Mouse (Mus musculus) urinary bladder, postnatal 4 days (tissue): Measurements from ENCODE around the gene Cyth1.

Experiments used
- DNase-seq, 2 experiments: peaks; one replicate each; pipeline ENCODE4 v3.0.0; 2021 to 2022; ENCODE audit warnings: low spot score in 2 of 2

Gene Cyth1

DNA sequence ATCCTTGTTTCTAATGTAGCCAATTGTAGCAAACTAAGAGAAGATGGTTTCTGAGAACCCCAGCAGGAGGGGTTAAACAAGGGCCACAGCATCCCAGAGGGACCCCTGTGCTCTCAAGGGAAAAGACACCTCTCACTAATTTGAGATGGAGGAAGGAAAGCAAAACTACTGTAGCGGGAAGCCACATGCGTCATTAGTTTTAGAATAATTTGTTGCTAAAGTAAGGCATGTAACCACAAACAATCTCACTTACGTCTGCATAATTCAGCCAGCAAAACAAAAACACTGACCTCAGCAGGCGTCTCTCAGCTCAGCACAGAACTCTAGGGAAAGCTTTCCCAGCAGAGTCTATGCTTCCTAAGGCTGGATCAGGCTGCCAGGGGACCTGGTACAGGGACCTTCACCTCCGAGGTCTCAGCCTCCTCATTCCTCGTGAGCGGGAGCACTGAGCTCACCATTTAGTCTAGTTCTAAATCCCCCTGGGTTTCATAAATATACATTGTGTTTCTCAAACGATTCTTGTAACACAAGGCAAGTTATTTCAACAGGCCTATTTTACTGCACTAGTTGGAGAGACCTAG, 91.8 kb downstream of the Cyth1 start:
- DNase-seq = no peak

DNA sequence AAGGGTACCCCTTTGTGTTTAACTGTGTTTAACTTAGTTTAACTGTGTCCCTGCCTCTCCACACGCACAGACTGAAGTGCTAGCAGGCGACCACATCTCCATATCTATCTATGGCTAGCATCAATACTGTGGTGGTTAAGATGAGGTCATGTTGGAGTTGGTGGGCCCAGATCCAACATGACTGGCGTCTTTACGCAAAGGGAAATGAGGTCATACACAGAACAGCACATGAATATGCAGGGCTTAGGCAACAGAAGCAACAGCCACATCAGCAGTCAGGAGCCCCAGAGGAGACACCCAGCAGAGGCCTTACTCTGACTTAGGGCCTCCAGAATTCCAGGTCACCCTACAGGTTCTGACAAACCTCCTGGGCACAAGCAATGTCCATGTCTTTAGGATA, 95.4 kb downstream of the Cyth1 start:
- DNase-seq = no peak

- no peak for DNase-seq
Measured at GRCm38 (mm10) chr11:118151423-118152180, 96.8 kb downstream of the Cyth1 start.

GRCm38 (mm10) chr11:118150115-118150701, 98.2 kb downstream of the Cyth1 start:
- DNase-seq = no peak

- no peak for DNase-seq
Measured at GRCm38 (mm10) chr11:118147877-118148637, 100.3 kb downstream of the Cyth1 start.

DNA sequence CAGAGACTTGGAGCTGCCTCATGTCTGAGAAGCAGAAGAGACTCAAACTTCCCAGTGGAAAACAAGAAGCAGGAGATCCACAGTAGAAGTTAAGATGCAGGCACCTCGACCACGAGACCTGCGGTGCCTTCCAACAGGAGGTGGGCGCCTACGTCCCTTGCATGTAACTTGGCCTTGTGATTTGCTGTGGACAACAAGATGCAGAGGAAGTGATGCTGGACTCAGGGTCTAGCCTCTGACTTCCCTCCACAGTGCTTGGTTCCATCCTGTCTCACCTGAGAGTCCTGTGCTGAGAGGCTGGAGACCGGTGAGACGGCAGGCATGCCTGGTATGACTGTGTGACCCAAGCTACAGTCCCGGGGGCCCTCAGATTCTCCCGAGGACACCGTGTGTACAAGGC, 101.9 kb downstream of the Cyth1 start:
- DNase-seq = no peak

DNA sequence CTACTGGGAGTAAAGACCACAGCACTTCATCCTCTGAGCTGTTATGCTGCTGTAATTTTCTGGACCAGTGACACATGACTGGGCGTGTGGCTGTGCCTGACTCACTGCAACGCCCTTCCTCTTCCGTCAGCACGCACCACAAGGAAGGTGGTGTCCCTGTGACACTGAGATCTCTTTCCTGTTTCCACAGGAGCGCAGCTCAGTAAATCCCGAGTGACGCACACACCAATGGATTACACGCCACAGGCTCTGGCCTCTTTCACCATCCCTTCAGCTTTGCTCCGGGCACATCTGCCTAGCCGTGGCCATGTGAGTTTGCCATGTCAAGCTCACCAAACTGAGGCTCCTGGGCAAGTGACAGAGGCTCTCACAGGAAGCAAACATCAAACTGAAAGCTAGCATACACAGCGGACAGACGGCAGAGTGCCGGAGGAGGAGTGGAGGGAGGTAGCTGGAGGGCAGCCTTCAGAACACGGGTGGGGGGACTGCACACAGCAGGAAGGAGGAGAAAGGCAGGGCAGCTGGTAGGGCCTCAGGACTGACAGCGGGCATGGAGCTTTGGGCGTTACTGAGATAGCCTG, 102.5 kb downstream of the Cyth1 start:
- peak in 1 of 2 experiments; percentile 30 for DNase-seq

GRCm38 (mm10) chr11:118145092-118145491, 103.3 kb downstream of the Cyth1 start:
- no peak for DNase-seq

DNA sequence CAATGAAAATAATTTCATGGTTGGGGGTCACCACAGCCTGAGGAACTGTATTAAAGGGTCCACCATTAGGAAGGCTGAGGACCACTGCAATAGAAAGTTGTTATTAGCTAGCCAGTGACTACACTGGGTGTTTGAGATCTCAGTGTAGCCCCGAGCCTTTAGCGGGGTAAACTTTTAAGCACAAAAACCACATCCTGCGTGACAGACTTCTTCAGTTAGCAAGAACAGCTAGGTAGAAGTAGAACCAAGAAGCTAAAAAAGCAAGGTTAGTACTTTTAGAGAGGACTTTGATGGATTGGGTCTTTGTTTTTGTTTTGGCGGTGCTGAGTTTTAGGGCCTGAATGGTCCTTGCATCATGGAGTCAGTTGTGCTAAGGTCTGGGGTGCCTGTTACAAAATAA, 104.7 kb downstream of the Cyth1 start:
- no peak for DNase-seq

DNA sequence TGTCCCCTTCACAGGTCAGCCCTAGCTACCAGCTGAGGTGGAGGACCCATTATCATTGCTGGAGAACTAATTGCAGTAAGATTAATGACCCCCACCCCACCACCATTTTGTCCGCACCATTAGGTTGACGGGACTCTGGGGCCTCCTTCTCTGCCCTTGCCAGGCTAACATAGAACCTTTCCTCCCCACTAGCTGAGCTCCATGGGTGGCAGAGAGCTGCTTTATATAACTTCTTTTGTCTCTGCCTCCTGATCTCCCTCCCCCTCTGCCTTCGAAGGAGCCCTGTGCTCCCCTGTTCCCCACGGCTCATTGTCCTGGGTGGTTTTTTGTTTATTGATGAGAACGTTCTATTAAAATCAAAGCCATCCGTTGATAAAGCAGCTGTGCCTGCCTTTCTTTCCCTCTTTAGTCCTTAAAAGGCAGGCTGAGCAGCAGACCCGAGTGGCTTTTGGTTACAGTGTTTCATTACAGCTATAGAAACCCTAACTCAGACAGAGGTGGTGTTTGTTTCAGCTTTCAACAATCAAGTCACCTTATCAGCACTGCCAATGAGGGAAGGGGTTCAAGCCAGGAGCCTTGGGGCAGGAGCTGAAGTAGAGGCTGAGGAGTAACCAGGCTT, 105.7 kb downstream of the Cyth1 start:
- no peak for DNase-seq

DNA sequence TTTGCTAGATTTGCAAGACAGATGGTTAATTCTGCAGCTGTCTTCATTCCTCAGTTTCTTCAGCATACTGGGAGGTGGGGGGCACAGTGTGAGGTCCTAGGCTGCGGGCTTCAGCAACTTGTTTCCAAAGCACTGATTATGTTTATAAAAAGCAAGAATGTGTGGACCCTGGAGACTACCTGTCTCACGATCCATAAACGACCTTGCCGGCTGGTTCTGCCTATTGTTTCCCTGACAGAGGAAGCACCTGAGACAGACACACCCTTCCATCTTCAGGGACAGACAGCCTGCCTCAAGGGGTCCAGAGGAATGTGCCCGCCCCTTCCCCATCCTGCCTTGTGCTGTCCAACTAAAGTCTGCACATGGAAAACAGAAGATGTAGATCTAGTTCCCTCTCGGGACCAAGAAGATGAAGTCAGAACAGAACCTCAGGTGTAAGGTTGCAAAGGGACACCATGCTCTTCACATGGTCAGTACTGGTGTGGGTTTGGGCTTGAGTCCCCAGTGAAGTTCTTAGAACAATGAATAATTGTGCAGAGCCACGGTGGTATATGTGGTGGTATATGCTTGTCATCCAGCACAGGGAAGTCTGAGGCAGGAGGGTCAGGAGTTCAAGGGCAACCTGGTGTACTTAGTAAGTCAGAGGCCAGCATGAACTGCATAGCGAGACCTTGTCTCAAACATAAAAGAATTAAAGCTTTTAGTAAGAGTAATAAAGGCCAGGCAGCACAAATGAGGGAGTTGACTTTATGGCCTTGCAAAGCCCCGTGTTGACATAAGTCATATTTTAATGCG, 107.4 kb downstream of the Cyth1 start:
- no peak for DNase-seq

GRCm38 (mm10) chr11:118138347-118138746, 110.0 kb downstream of the Cyth1 start:
- no peak for DNase-seq

DNA sequence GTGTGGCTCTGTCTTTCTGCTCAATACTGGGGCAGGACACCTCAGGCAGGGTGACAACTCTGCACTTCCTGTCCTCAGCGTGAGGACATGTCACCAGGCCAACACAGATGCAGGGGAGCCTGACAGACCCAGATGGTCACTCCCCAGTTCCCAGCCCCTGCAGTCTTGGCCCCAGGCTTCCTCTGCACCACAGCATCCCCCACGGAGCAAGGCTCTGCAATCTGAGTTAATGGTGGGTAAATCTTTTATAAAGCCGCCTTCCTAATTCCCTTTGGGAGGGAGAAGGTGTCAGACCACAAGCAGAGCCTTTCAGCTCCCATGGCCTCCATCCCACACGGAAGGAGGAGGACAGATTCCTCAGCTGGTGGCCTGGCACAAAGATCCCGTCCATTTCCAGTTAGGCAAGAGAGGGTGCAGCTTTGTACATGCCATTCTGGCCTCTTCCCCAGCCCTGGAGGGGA, 112.2 kb downstream of the Cyth1 start:
- no peak for DNase-seq

DNA sequence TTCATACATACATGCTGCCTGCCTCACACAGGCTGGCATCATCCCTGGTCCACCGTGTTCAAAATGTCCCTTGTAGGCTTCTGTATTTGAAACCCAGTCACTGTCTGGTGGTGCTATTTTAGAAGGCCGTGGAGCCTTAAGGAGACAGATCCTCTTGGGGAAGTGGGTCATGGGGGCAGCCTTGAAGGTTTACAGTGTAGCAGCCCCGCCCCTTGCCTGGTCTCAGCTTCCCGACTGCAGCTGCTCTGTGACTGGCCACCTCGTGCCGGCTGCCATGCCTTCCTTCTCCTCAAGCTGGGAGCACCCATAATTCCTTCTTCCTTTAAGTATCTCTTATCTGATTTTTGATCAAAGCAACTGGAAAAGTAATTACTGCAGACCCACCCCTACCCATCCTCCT, 113.1 kb downstream of the Cyth1 start:
- DNase-seq = no peak

DNA sequence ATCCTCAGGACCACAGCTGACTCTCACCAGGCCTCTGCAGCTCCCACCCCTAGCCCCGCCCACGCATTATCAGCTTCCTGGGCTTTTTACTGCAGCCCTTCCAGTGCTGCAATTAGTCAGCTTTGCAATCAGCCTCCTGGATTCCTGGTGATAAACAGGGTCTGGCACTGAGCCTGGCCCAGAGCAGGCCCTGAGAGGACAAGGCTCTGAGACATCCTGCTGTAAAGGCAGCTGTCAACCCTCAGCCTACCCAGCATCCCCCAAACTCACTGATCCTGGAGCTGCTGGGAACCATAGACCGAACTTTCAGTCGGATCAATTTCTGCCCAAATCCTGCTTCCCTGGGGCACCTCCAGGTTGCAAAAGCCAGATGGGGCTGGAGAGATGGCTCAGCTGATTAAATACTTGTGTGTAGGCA, 114.6 kb downstream of the Cyth1 start:
- DNase-seq = no peak

GRCm38 (mm10) chr11:118133133-118133751, 115.2 kb downstream of the Cyth1 start:
- DNase-seq = no peak

DNA sequence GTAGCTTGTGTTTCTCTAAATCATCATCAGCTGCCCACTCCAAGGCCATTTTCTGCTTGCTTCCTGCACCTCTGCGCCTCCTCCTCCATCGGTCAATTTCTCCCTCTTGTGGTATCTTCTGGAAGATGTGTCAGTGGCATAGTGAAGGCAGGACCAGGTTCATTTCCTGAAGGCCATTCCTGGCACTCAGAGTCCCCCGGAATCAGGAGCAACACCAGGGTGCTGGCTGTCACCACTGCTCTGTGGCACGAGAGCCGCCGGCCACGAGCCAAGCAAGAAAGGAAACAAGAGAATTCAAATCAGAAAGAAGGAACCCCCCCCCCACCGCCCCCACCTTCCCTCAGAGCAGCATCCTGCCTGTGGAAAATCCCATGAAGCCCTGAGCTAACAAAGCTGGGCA, 116.3 kb downstream of the Cyth1 start:
- no peak for DNase-seq

DNA sequence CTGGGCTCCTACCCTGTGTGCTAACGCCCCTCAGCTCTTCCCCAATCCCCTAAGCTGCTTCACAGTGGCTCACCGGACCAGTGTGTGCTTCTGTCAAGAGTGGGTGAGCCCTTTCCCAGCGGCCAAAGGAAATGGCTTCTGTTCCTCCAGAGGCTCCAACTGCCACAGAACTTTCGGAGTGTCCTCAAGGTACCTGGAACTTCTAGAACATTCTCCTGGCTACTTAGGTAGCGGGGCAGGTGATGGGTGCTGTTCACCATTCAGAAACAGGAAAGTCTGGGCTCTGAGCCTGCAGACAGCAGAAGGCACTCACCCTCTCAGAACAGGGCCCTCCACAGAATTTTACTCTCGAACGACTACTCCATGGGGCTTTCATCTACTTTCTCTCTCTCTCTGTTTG, 117.9 kb downstream of the Cyth1 start, which contains the start of gene Dnah17:
Gene Dnah17, minus strand, starts transcription at position 101 of the 400 bp plus-strand sequence.
- no peak for DNase-seq

DNA sequence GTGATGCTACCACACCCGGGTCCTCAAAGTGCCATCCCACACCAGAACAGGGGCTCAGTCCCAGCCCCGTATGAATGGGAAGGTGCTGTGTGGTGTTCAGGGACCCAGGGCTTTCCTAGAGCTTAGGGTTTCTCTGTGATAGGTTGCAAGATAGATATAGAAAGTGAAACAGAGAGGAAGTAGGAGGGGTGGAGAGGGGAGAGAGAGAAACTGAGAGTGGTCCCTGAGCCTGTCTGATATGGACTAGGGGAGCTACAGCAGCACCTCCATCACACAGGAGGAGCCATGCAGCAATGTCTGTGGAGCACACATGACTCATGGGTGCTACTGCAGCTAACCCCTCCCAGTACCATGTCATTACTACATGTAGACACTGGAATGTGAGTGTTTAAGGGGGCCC, 118.6 kb downstream of the Cyth1 start:
- no peak for DNase-seq

DNA sequence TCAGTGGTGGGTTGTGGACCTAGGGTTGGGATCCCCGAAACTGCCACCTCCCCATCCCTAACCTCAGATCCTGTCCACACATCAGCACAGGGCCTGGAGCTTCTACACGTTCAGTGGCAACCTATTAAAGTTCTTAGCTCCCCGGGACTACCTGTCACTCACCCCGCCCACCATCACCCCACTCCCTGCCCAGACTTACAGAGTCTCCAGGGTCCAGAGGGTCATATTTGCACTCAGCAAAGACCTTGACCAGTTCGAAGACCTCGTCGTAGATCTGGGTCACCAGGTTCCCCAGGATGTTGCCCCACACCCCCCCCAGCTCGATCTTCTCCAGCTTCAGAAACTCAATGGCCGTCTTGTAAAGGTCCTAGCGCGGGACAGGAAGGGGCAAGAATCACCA, 126.8 kb downstream of the Cyth1 start:
- no peak for DNase-seq
